Mouse (Mus musculus): ENCODE results near the gene Pip. TPM values are rescaled to one million over a fixed set of nuclear protein-coding genes. Genes with fewer than 3 reads are reported as not detected.

Gene Pip
- polyA plus RNA-seq (2015; fragmentation: Nextera tagmentation; extraction: Ambion mirVana), result not detected in 2 replicates

GRCm38 (mm10) chr6:41847235-41847634 is at the start of gene Pip:
Pip (plus strand) TSS chr6:41847535.
- no peak for DNase-seq (ENCODE audit: low spot score)

- no peak for DNase-seq (ENCODE audit: low spot score)
Measured at GRCm38 (mm10) chr6:41824086-41824485, 23.2 kb upstream of the Pip start.

- DNase-seq (ENCODE audit: low spot score), result no peak
Measured at GRCm38 (mm10) chr6:41829516-41829915, 17.8 kb upstream of the Pip start.

- no peak for DNase-seq (ENCODE audit: low spot score)
Measured at GRCm38 (mm10) chr6:41852689-41853088, 5.4 kb downstream of the Pip start, which contains the start of gene Sval2. Sval2 (plus strand) TSS chr6:41852989.

GRCm38 (mm10) chr6:41864038-41864437 is 16.7 kb downstream of the Pip start:
- no peak for DNase-seq (ENCODE audit: low spot score)

Other genes starting within 250 kb of the Pip start
- 81.3 and 84.2 TPM in 2 replicates for gene Ephb6, start 242.1 kb upstream of the Pip start, polyA plus RNA-seq (2015; fragmentation: Nextera tagmentation; extraction: Ambion mirVana)
- gene Trpv6, start 211.1 kb upstream of the Pip start, polyA plus RNA-seq (2015; fragmentation: Nextera tagmentation; extraction: Ambion mirVana), result 0.64 and 1.1 TPM in 2 replicates
- 0.04 TPM in 1 of 2 replicates, not detected in the other for gene Trpv5, start 166.8 kb upstream of the Pip start, polyA plus RNA-seq (2015; fragmentation: Nextera tagmentation; extraction: Ambion mirVana)
- gene Llcfc1, start 163.1 kb upstream of the Pip start, polyA plus RNA-seq (2015; fragmentation: Nextera tagmentation; extraction: Ambion mirVana), result 0.18 TPM in 1 of 2 replicates, not detected in the other
- 0.31 and 0.75 TPM in 2 replicates for gene Kel, start 143.2 kb upstream of the Pip start, polyA plus RNA-seq (2015; fragmentation: Nextera tagmentation; extraction: Ambion mirVana)
- gene Olfr459, start 72.4 kb upstream of the Pip start, polyA plus RNA-seq (2015; fragmentation: Nextera tagmentation; extraction: Ambion mirVana), result not detected in 2 replicates
- not detected in 2 replicates for gene Sval2, start 5.5 kb downstream of the Pip start, polyA plus RNA-seq (2015; fragmentation: Nextera tagmentation; extraction: Ambion mirVana)
- 0.23 and 0.66 TPM in 2 replicates for gene Sval1, start 104.1 kb downstream of the Pip start, polyA plus RNA-seq (2015; fragmentation: Nextera tagmentation; extraction: Ambion mirVana)
- gene Sval3, start 120.6 kb downstream of the Pip start, polyA plus RNA-seq (2015; fragmentation: Nextera tagmentation; extraction: Ambion mirVana), result not detected in 2 replicates
- not detected in 2 replicates for gene Sva, start 190.9 kb downstream of the Pip start, polyA plus RNA-seq (2015; fragmentation: Nextera tagmentation; extraction: Ambion mirVana)

Measured in thymus, postnatal 0 days (tissue).